Mouse (Mus musculus) limb, embryonic 11.5 days (tissue): ENCODE measurements around the gene Polr1c. TPM values are rescaled to one million over a fixed set of nuclear protein-coding genes. Genes with fewer than 3 reads are reported as not detected.

Experiments used
- ATAC-seq: fragments of 200-750 bp; cut with Nextera tagmentation; 2 replicates; pipeline ENCODE4 v1.8.0; 2017; ENCODE audit warnings: low read depth; ENCODE audit not compliant: insufficient number of reproducible peaks, low FRiP score, low TSS enrichment
- DNase-seq: peaks from one replicate; pipeline ENCODE4 v3.0.0-alpha.2; 2015; ENCODE audit warnings: low spot score
- H3K27ac ChIP-seq: fragments of 300-500 bp; sonication (generic); replicated peaks from 2 replicates; pipeline ENCODE4 v1.5.1; 2014; ENCODE audit warnings: low read depth, mild to moderate bottlenecking, low read length
- H3K27me3 ChIP-seq: fragments of 300-500 bp; sonication (generic); 2 replicates; pipeline ENCODE4 v1.6.1; 2014; ENCODE audit warnings: mild to moderate bottlenecking, low read length, mixed read lengths; ENCODE audit not compliant: control insufficient read depth, insufficient read depth
- H3K36me3 ChIP-seq: fragments of 300-500 bp; sonication (generic); 2 replicates; pipeline ENCODE4 v1.6.1; 2014; ENCODE audit warnings: mild to moderate bottlenecking, low read length, moderate library complexity, mixed read lengths; ENCODE audit not compliant: control insufficient read depth, insufficient read depth
- H3K4me1 ChIP-seq: fragments of 300-500 bp; sonication (generic); 2 replicates; pipeline ENCODE4 v1.6.1; 2014; ENCODE audit warnings: low read length, mixed read lengths; ENCODE audit not compliant: control insufficient read depth, insufficient read depth
- H3K4me2 ChIP-seq: fragments of 300-500 bp; sonication (generic); 2 replicates; pipeline ENCODE4 v1.6.1; 2014; ENCODE audit warnings: low read depth, mild to moderate bottlenecking, moderate library complexity; ENCODE audit not compliant: severe bottlenecking
- H3K4me3 ChIP-seq: fragments of 300-500 bp; sonication (generic); 2 replicates; pipeline ENCODE4 v1.5.1; 2014; ENCODE audit warnings: low read depth, low read length
- H3K9ac ChIP-seq: fragments of 300-500 bp; sonication (generic); 2 replicates; pipeline ENCODE4 v1.6.1; 2014; ENCODE audit warnings: mild to moderate bottlenecking, low read length
- H3K9me3 ChIP-seq: fragments of 300-500 bp; sonication (generic); 2 replicates; pipeline ENCODE4 v1.6.1; 2016; ENCODE audit warnings: low read length; ENCODE audit not compliant: control insufficient read depth
- WGBS: fragments of 180-500 bp; shearing (Covaris S2); extraction: QIAGEN DNeasy Blood & Tissue Kit; methylation state at CpG from one replicate; pipeline ENCODE4 v1.1.7; 2014; 5-methylcytosine and 5-hydroxymethylcytosine counted together
- polyA plus RNA-seq: library from polyadenylated mRNA; unstranded; fragments of >200 nt; fragmentation: Nextera tagmentation; extraction: Ambion mirVana; gene quantifications from 2 replicates; pipeline ENCODE4 v1.2.1, GENCODE M21; 2014

The Polr1c gene
- polyA plus RNA-seq, 1 experiment from 2014 or later = 124 TPM

DNA sequence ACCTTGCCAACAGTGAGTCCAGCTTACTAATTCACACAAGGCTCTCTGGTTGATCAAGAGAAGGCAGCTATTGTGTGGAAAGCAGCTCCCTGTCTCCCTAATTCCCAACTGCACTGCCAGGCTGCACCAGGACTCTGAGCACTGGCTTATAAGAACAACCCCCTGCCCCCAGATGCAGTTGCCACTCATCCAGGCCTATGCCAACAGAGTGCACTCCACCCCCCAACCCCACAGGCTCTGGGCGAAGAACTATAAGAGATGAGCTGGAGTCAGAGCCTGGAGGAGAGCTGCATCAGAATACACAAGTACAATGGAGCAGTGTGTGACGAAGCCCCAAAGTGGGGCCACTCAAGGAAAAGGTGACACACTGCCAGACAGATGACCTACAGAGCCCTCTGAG lies 24.2 kb upstream of the Polr1c start:
- Histone ChIP-seq H3K27me3 (no peaks in the 10 kb centered on the region), H3K9ac (no peak overlapping the region), H3K4me3 (no peak overlapping the region), H3K27ac (no peak overlapping the region), H3K4me1 (no peaks in the 10 kb centered on the region; the same call in 1 of the 2 replicates), H3K4me2 (no peak overlapping the region), H3K36me3 (peaks cover 20% of the 10 kb centered on the region), H3K9me3 (no peaks in the 10 kb centered on the region)
- no peak for ATAC-seq
- no peak for DNase-seq
- 95% methylated on average over 2 of the region's 2 CpGs for WGBS

GRCm38 (mm10) chr17:46269771-46270534 lies 22.1 kb upstream of the Polr1c start:
- no peak for ATAC-seq
- WGBS = 90% methylated on average over 19 of the region's 19 CpGs
- H3K9ac ChIP-seq = no peak overlapping the region
- H3K27me3 ChIP-seq = no peaks in the 10 kb centered on the region
- H3K4me1 ChIP-seq = 0 out of 2 replicates have a peak, but pooled peaks cover 3% of the 10 kb centered on the region
- no peak overlapping the region for H3K27ac ChIP-seq
- no peak overlapping the region for H3K4me3 ChIP-seq
- H3K4me2 ChIP-seq = no peak overlapping the region
- no peaks in the 10 kb centered on the region for H3K9me3 ChIP-seq
- DNase-seq = no peak
- H3K36me3 ChIP-seq = peaks cover 20% of the 10 kb centered on the region

GRCm38 (mm10) chr17:46268026-46268720 lies 20.3 kb upstream of the Polr1c start:
- 0 out of 2 replicates have a peak, but pooled peaks cover 3% of the 10 kb centered on the region for H3K4me1 ChIP-seq

DNA sequence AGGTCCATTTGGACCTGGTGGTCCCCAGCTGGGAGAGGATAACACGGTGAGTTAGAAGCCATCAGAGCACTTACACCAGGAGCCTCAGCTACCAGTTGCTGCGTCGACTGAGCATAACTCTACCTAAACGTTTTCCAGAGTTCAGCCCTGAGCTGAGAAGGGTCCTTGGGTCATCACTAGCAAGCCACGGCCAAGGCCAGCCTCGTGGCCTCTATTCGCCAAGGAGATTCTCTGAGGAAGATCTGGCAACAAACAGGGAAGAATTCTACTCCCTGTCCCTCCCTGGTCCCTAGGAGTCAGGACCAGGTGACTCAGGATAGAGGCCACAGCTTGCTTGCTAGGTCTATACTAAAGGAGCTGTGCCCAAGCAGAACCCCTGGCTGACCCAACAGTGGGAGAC lies 19.7 kb upstream of the Polr1c start:
- Histone ChIP-seq H3K9me3 (no peaks in the 10 kb centered on the region), H3K4me1 (0 out of 2 replicates have a peak, but pooled peaks cover 3% of the 10 kb centered on the region), H3K9ac (no peak overlapping the region), H3K4me2 (no peak overlapping the region), H3K27ac (no peak overlapping the region), H3K27me3 (no peaks in the 10 kb centered on the region), H3K36me3 (peaks cover 28% of the 10 kb centered on the region), H3K4me3 (no peak overlapping the region)
- no peak for DNase-seq
- ATAC-seq = no peak
- 82% methylated on average over 7 of the region's 7 CpGs for WGBS

More at GRCm38 (mm10) chr17:46268026-46268720, 20.3 kb upstream of the Polr1c start:
- Histone ChIP-seq H3K9ac (peak overlapping the region; percentile 4; the same call in 1 of the 2 replicates), H3K36me3 (peaks cover 29% of the 10 kb centered on the region), H3K4me2 (no peak overlapping the region), H3K27me3 (no peaks in the 10 kb centered on the region), H3K9me3 (no peaks in the 10 kb centered on the region), H3K4me3 (no peak overlapping the region), H3K27ac (no peak overlapping the region)
- ATAC-seq (no peak), DNase-seq (no peak)
- 78% methylated on average over 10 of the region's 10 CpGs for WGBS

- no peak overlapping the region for H3K4me2 ChIP-seq
- 0 out of 2 replicates have a peak, but pooled peaks cover 3% of the 10 kb centered on the region for H3K4me1 ChIP-seq
- no peaks in the 10 kb centered on the region for H3K27me3 ChIP-seq
- H3K4me3 ChIP-seq = no peak overlapping the region
- no peak overlapping the region for H3K27ac ChIP-seq
- ATAC-seq (no peak), DNase-seq (no peak)
- no peaks in the 10 kb centered on the region for H3K9me3 ChIP-seq
- H3K9ac ChIP-seq = no peak overlapping the region
- peaks cover 28% of the 10 kb centered on the region for H3K36me3 ChIP-seq
- 55% methylated on average over 6 of the region's 6 CpGs for WGBS
Observed at GRCm38 (mm10) chr17:46266986-46267385, 19.1 kb upstream of the Polr1c start.

- Histone ChIP-seq H3K4me1 (0 out of 2 replicates have a peak, but pooled peaks cover 3% of the 10 kb centered on the region), H3K9me3 (no peaks in the 10 kb centered on the region), H3K4me3 (no peak overlapping the region), H3K27ac (no peak overlapping the region), H3K4me2 (no peak overlapping the region), H3K36me3 (peaks cover 26% of the 10 kb centered on the region), H3K27me3 (no peaks in the 10 kb centered on the region), H3K9ac (no peak overlapping the region)
- no peak for ATAC-seq
- peak; percentile 90 for DNase-seq
- WGBS = 26% methylated on average over 14 of the region's 14 CpGs
Observed at GRCm38 (mm10) chr17:46265918-46266618, 18.2 kb upstream of the Polr1c start.

DNA sequence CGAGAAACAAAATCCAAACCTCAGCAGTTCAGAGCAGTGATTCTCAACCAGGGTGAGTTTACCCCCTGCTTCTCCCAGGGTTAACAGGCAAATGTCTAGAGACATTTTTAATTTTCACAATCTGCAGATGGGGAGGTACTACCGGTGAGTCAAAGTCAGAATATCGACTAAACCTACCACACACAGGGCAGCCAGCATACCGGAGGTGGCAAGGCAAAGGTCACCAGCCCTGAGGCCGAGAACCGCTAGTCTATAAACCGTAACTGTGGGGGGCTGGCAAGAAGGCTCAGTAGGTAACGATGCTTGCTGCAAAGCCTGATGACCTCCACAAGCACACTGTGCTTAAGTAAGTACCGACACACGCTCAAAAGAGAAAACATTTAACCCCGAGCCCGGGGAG lies 17.6 kb upstream of the Polr1c start:
- Histone ChIP-seq H3K4me2 (no peak overlapping the region), H3K4me1 (0 out of 2 replicates have a peak, but pooled peaks cover 3% of the 10 kb centered on the region), H3K27me3 (no peaks in the 10 kb centered on the region), H3K4me3 (no peak overlapping the region), H3K27ac (no peak overlapping the region), H3K9ac (no peak overlapping the region), H3K36me3 (peaks cover 20% of the 10 kb centered on the region), H3K9me3 (no peaks in the 10 kb centered on the region)
- DNase-seq (no peak), ATAC-seq (no peak)
- 75% methylated on average over 12 of the region's 12 CpGs for WGBS

- DNase-seq (no peak), ATAC-seq (no peak)
- H3K9ac ChIP-seq = no peak overlapping the region
- no peak overlapping the region for H3K4me2 ChIP-seq
- no peaks in the 10 kb centered on the region for H3K9me3 ChIP-seq
- no peak overlapping the region for H3K27ac ChIP-seq
- 89% methylated on average over 5 of the region's 5 CpGs for WGBS
- no peaks in the 10 kb centered on the region for H3K27me3 ChIP-seq
- no peak overlapping the region for H3K4me3 ChIP-seq
- peaks cover 31% of the 10 kb centered on the region for H3K36me3 ChIP-seq
- 0 out of 2 replicates have a peak, but pooled peaks cover 3% of the 10 kb centered on the region for H3K4me1 ChIP-seq
Observed at GRCm38 (mm10) chr17:46262201-46262694, 14.4 kb upstream of the Polr1c start.
